Mouse (Mus musculus): Measurements from ENCODE around the gene Tsfm.

GRCm38 (mm10) chr10:127018422-127018821 is 12.2 kb downstream of the Tsfm start:
- TF ChIP-seq ZC3H11A (IDR thresholded peaks at IDR 0.05; ENCODE audit: low read depth, low read length): no peak
- 0 out of 4 replicates have a peak, but pooled peaks of 1 of the 2 experiments have one; percentile 9 for TF ChIP-seq CTCF (conservative IDR thresholded peaks at IDR 0.05 in 1 of 2, IDR thresholded peaks at IDR 0.05 in 1 of 2; ENCODE audit: low read depth in 2 of 2, low read length in 2 of 2)
- no peak for TF ChIP-seq MAZ (IDR thresholded peaks at IDR 0.05; ENCODE audit: low read depth, low read length)
- TF ChIP-seq RAD21 (IDR thresholded peaks at IDR 0.05; ENCODE audit: low read depth, low read length): no peak
- TF ChIP-seq SMC3 (IDR thresholded peaks at IDR 0.05; ENCODE audit: low read depth, low read length): no peak
- TF ChIP-seq TBP (conservative IDR thresholded peaks at IDR 0.05; ENCODE audit: low read depth, low read length): no peak
- no peak for TF ChIP-seq EP300 (IDR thresholded peaks at IDR 0.05; ENCODE audit: low read length)
- TF ChIP-seq CHD2 (IDR thresholded peaks at IDR 0.05; ENCODE audit: low read length): no peak
- TF ChIP-seq HCFC1 (IDR thresholded peaks at IDR 0.05; ENCODE audit: low read depth, low read length): no peak
- TF ChIP-seq KAT2A (IDR thresholded peaks at IDR 0.05; ENCODE audit: insufficient replicate concordance, low read length): no peak

All from CH12.LX (cell line).